Mouse (Mus musculus) activated CD4-positive, CD25-positive, alpha-beta regulatory T cell, adult 9 weeks (primary cell): ENCODE measurements around the gene Ldb2. TPM values are rescaled to one million over a fixed set of nuclear protein-coding genes. Genes with fewer than 3 reads are reported as not detected.

Experiments
- polyA plus RNA-seq: library from polyadenylated mRNA; unstranded; fragments of 100-300 nt; shearing (Covaris generic); gene quantifications from one replicate; pipeline ENCODE4 v1.2.1, GENCODE M21; 2017

The Ldb2 gene
- polyA plus RNA-seq = not detected

GRCm38 (mm10) chr5:44799053-44799860, at the start of gene Ldb2:
Gene Ldb2 (minus strand): TSS chr5:44799680.

